Mouse (Mus musculus): ENCODE measurements around the gene Slc9a3r1. TPM values are rescaled to one million over a fixed set of nuclear protein-coding genes. Genes with fewer than 3 reads are reported as not detected.

The Slc9a3r1 gene
- polyA plus RNA-seq, 1 experiment from 2014 or later = 32.0 TPM

DNA sequence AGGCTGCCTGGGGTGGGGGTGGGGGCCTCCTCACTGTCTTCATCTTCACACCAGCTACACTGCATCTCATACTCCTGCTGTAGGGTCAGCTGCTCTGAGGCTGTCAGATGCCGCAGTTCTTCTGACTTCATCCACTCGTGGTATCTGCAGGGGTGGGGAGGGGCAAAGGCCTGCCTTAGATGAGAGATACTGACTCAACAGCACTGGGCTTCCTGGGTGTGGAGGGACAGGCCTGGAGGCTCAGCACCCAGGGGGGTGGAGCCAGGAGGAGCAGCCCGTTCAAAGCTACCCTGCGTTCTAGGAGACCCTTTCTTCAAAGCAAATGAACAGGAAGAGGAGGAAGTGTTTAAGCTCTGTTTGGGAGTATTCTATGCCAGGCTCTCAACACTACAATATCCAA lies 21.8 kb downstream of the Slc9a3r1 start:
- no peaks in the 10 kb centered on the region for H3K36me3 ChIP-seq (ENCODE audit: control insufficient read depth, insufficient read depth, low read length)
- 52% methylated on average over 4 of the region's 4 CpGs for WGBS
- no peak overlapping the region for H3K9ac ChIP-seq (ENCODE audit: low read length)
- peaks cover 10% of the 10 kb centered on the region; the same call in 1 of the 2 replicates for H3K4me1 ChIP-seq (ENCODE audit: control insufficient read depth, insufficient read depth, low read length)
- H3K27me3 ChIP-seq (ENCODE audit: control insufficient read depth, insufficient read depth, low read length) = no peaks in the 10 kb centered on the region
- H3K4me2 ChIP-seq = no peak overlapping the region
- no peak overlapping the region for H3K4me3 ChIP-seq (ENCODE audit: low read depth, low read length)
- no peak overlapping the region for H3K27ac ChIP-seq (ENCODE audit: low read depth, low read length)
- no peaks in the 10 kb centered on the region for H3K9me3 ChIP-seq (ENCODE audit: control insufficient read depth, low read length)
- ATAC-seq (ENCODE audit: low FRiP score) (no peak), DNase-seq (ENCODE audit: low spot score, missing footprints) (no peak)

DNA sequence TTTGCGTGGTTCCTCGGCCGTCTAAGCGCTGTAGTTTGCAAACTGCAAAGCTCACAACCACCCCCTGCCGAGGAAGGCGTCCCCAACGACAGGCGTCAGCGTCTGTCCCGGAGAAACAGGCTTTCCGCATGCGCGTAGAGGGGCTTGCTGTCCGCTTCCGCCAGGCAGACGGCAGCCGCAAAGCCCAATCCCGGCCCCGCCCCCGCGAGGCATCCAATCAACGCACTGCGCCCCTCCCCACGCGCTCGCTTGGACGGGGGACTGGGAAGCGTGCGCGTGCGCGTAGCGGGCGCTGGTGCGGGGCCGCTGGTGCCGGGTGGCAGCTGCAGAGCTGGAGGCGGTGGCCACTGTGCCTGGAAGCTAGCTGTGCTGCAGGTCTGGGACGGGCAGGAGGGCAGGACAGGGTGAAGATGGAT lies 24.1 kb downstream of the Slc9a3r1 start, which contains the start of gene Tmem104:
TSS of gene Tmem104 (plus strand) at position 264 of the 416 bp plus-strand sequence.
- WGBS = under 1% methylated on average over 39 of the region's 39 CpGs
- peak within 1 kb of the TSS; percentile 2; the same call in 1 of the 2 replicates for H3K27ac ChIP-seq (ENCODE audit: low read depth, low read length)
- peak; percentile 93 for ATAC-seq (ENCODE audit: low FRiP score)

DNA sequence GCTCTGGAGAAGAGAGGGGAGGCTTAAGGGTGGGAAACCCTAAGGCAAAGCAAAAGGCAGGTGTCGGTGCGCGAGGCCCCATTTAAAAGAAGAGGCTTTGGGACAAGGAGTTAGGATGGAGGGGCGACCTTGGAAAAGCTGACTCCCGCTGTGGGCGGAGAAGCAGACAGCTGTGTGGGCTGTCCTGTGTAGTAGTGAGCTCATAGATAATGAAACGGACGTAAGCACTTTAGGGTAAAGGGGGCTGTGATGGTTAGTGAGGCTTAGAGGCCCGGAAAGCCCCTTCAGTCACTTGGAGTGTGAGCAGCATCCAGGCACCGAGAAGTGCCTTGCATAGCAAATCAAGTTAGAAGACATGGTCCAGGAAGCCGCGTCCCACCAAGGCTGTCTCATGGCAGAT lies 24.6 kb downstream of the Slc9a3r1 start, which contains the start of gene Nat9:
TSS of gene Nat9 (minus strand) at position 167 of the 400 bp plus-strand sequence.
- Histone ChIP-seq H3K4me2 (peak within 1 kb of the TSS; percentile 91), H3K27ac (ENCODE audit: low read depth, low read length) (peak within 1 kb of the TSS; percentile 2; the same call in 1 of the 2 replicates), H3K9ac (ENCODE audit: low read length) (peak within 1 kb of the TSS; percentile 75), H3K4me3 (ENCODE audit: low read depth, low read length) (peak within 1 kb of the TSS; percentile 54), H3K27me3 (ENCODE audit: control insufficient read depth, insufficient read depth, low read length) (no peaks in the 10 kb centered on the region), H3K4me1 (ENCODE audit: control insufficient read depth, insufficient read depth, low read length) (peaks cover 10% of the 10 kb centered on the region; the same call in 1 of the 2 replicates), H3K36me3 (ENCODE audit: control insufficient read depth, insufficient read depth, low read length) (no peaks in the 10 kb centered on the region), H3K9me3 (ENCODE audit: control insufficient read depth, low read length) (no peaks in the 10 kb centered on the region)
- 12% methylated on average over 12 of the region's 12 CpGs for WGBS
- peak; percentile 49; the same call in 1 of the 2 replicates for ATAC-seq (ENCODE audit: low FRiP score)
- no peak for DNase-seq (ENCODE audit: low spot score, missing footprints)

More for the DNA sequence above, 24.1 kb downstream of the Slc9a3r1 start, which contains the start of gene Tmem104:
- Histone ChIP-seq H3K4me1 (ENCODE audit: control insufficient read depth, insufficient read depth, low read length) (peaks cover 10% of the 10 kb centered on the region; the same call in 1 of the 2 replicates), H3K4me3 (ENCODE audit: low read depth, low read length) (peak within 1 kb of the TSS; percentile 54), H3K27me3 (ENCODE audit: control insufficient read depth, insufficient read depth, low read length) (no peaks in the 10 kb centered on the region), H3K9ac (ENCODE audit: low read length) (peak within 1 kb of the TSS; percentile 75), H3K4me2 (peak within 1 kb of the TSS; percentile 91), H3K9me3 (ENCODE audit: control insufficient read depth, low read length) (no peaks in the 10 kb centered on the region), H3K36me3 (ENCODE audit: control insufficient read depth, insufficient read depth, low read length) (no peaks in the 10 kb centered on the region)
- DNase-seq (ENCODE audit: low spot score, missing footprints) = peak; percentile 99

DNA sequence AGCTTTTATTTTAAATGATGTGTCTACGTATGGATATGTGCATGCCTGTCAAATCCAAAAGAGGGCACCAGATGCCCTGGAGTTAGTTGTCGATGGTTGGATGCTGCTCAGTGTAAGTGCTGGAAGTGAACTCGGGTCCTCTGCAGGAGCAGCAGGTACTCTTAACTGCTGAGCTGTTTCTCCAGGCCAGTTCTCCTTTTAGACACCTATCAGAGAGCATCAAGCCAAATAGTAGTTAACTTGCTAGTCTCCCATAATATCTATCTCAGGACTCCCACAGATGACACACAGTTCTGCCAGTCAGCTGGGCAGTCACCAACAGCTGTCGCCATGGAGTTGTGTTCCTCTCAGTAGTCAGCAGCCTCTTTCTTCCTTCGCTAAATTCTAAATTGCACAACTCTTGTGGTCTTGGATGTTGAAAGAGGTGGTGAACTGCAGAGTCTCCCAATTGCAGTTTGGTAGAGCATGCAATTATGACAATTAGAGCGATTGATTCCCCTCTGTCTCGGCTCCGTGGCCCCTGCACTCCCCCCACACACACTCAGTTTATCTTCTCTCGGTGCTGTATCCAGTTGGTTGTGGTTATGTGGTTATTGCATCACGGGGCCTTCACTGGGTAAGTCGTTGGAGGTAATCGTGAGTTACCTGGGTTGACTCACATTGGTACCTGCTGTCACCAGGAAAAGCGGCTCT lies 25.5 kb downstream of the Slc9a3r1 start:
- Histone ChIP-seq H3K4me1 (ENCODE audit: control insufficient read depth, insufficient read depth, low read length) (peaks cover 10% of the 10 kb centered on the region; the same call in 1 of the 2 replicates), H3K4me2 (no peak overlapping the region), H3K9me3 (ENCODE audit: control insufficient read depth, low read length) (no peaks in the 10 kb centered on the region), H3K27ac (ENCODE audit: low read depth, low read length) (no peak overlapping the region), H3K9ac (ENCODE audit: low read length) (no peak overlapping the region), H3K4me3 (ENCODE audit: low read depth, low read length) (no peak overlapping the region), H3K27me3 (ENCODE audit: control insufficient read depth, insufficient read depth, low read length) (no peaks in the 10 kb centered on the region), H3K36me3 (ENCODE audit: control insufficient read depth, insufficient read depth, low read length) (no peaks in the 10 kb centered on the region)
- ATAC-seq (ENCODE audit: low FRiP score) (no peak), DNase-seq (ENCODE audit: low spot score, missing footprints) (no peak)
- WGBS = 89% methylated on average over 13 of the region's 13 CpGs

DNA sequence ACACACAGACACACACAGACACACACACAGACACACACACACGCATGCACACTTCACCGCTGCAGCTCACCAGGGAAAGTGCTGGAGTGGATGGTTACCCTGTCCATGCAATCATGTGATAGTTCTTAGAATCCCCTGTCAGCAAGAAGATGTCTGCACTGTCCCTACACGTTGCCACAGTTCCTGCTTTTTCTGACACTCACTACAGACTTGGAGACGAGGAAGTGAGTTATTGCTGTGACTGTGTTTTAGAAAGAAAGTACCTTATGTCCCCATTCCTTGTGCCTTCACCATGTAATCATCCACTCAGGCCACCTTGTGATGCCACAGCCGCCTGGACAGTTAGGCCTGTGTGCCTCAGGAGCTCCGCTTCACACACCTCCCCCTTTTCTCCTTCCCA lies 26.2 kb downstream of the Slc9a3r1 start:
- WGBS = 94% methylated on average over 6 of the region's 6 CpGs
- Histone ChIP-seq H3K27ac (ENCODE audit: low read depth, low read length) (no peak overlapping the region), H3K36me3 (ENCODE audit: control insufficient read depth, insufficient read depth, low read length) (no peaks in the 10 kb centered on the region), H3K4me2 (no peak overlapping the region), H3K4me1 (ENCODE audit: control insufficient read depth, insufficient read depth, low read length) (peaks cover 10% of the 10 kb centered on the region; the same call in 1 of the 2 replicates), H3K9ac (ENCODE audit: low read length) (no peak overlapping the region), H3K9me3 (ENCODE audit: control insufficient read depth, low read length) (no peaks in the 10 kb centered on the region), H3K4me3 (ENCODE audit: low read depth, low read length) (no peak overlapping the region), H3K27me3 (ENCODE audit: control insufficient read depth, insufficient read depth, low read length) (no peaks in the 10 kb centered on the region)
- DNase-seq (ENCODE audit: low spot score, missing footprints) = no peak
- ATAC-seq (ENCODE audit: low FRiP score) = no peak

DNA sequence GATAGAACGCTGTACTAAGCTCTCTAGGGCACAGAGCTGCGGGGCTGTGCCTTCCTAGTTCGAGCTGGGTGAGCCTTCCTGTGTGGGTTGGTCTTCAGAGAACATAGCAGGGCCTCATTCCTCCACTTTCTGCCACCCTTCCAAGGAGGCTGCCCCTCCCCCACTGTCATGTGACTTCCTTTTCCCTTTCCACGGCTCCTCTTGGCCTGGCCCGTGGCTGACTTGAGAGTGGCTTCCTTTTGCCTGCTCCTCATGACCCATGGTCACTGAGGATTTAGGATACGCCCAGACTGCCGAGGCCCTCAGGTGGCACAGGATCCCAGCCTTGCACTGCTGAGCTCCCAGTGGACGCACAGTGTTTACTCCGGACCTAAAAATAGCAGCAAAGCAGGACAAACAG lies 29.0 kb downstream of the Slc9a3r1 start:
- Histone ChIP-seq H3K4me3 (ENCODE audit: low read depth, low read length) (no peak overlapping the region), H3K4me2 (no peak overlapping the region), H3K27ac (ENCODE audit: low read depth, low read length) (no peak overlapping the region), H3K36me3 (ENCODE audit: control insufficient read depth, insufficient read depth, low read length) (no peaks in the 10 kb centered on the region), H3K9ac (ENCODE audit: low read length) (no peak overlapping the region), H3K27me3 (ENCODE audit: control insufficient read depth, insufficient read depth, low read length) (no peaks in the 10 kb centered on the region), H3K9me3 (ENCODE audit: control insufficient read depth, low read length) (no peaks in the 10 kb centered on the region), H3K4me1 (ENCODE audit: control insufficient read depth, insufficient read depth, low read length) (peaks cover 6% of the 10 kb centered on the region; the same call in 1 of the 2 replicates)
- ATAC-seq (ENCODE audit: low FRiP score) (no peak), DNase-seq (ENCODE audit: low spot score, missing footprints) (no peak)
- 75% methylated on average over 9 of the region's 9 CpGs for WGBS

DNA sequence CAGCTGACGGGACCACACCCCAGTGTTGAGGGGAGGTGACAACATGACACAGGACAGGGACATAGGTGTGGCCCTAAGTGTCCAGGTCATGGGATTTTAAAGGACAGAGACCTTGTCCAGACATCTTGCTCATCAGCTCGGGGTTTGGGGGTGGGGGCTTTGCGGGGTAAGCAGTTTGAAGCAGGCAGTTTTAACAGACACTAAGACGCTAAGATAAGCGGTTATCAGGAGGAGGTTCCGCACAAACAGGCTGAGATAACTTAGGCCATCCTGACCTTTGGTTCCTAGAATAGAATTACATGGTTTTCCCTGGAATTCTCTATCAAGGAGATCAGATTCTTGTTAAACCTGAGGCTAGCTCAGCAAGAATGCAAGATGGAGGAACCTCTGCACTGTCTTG lies 31.6 kb downstream of the Slc9a3r1 start:
- H3K27ac ChIP-seq (ENCODE audit: low read depth, low read length) = no peak overlapping the region
- H3K9ac ChIP-seq (ENCODE audit: low read length) = no peak overlapping the region
- no peaks in the 10 kb centered on the region for H3K9me3 ChIP-seq (ENCODE audit: control insufficient read depth, low read length)
- no peaks in the 10 kb centered on the region for H3K4me1 ChIP-seq (ENCODE audit: control insufficient read depth, insufficient read depth, low read length)
- WGBS = 85% methylated on average over 6 of the region's 6 CpGs
- H3K4me2 ChIP-seq = no peak overlapping the region
- no peak for ATAC-seq (ENCODE audit: low FRiP score)
- no peak for DNase-seq (ENCODE audit: low spot score, missing footprints)
- no peaks in the 10 kb centered on the region for H3K27me3 ChIP-seq (ENCODE audit: control insufficient read depth, insufficient read depth, low read length)
- no peaks in the 10 kb centered on the region for H3K36me3 ChIP-seq (ENCODE audit: control insufficient read depth, insufficient read depth, low read length)
- H3K4me3 ChIP-seq (ENCODE audit: low read depth, low read length) = no peak overlapping the region

DNA sequence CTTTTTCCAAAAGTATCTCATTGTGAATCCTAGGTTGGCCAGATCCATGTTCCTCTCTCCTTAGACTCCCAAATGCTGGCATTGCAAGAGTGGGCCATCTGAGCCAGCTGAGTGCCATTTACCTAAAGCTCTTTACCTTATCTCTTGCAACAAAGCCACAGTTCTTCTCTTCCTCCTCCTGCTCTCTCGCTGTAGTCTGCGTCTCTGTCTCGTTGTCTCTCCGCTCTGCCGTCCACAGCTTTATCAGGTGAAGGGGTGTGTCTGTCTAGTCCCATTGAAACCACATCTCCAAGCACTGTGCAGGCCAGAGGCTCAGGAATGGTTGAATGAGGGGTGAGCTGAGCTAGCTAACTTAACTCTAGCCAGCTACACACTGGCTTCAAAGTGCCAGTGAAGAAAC lies 32.8 kb downstream of the Slc9a3r1 start:
- DNase-seq (ENCODE audit: low spot score, missing footprints) = no peak
- no peaks in the 10 kb centered on the region for H3K27me3 ChIP-seq (ENCODE audit: control insufficient read depth, insufficient read depth, low read length)
- H3K4me1 ChIP-seq (ENCODE audit: control insufficient read depth, insufficient read depth, low read length) = no peaks in the 10 kb centered on the region
- H3K4me2 ChIP-seq = no peak overlapping the region
- WGBS = 93% methylated on average over 5 of the region's 5 CpGs
- H3K27ac ChIP-seq (ENCODE audit: low read depth, low read length) = no peak overlapping the region
- no peak for ATAC-seq (ENCODE audit: low FRiP score)
- H3K9ac ChIP-seq (ENCODE audit: low read length) = no peak overlapping the region
- no peak overlapping the region for H3K4me3 ChIP-seq (ENCODE audit: low read depth, low read length)
- H3K9me3 ChIP-seq (ENCODE audit: control insufficient read depth, low read length) = no peaks in the 10 kb centered on the region
- no peaks in the 10 kb centered on the region for H3K36me3 ChIP-seq (ENCODE audit: control insufficient read depth, insufficient read depth, low read length)

DNA sequence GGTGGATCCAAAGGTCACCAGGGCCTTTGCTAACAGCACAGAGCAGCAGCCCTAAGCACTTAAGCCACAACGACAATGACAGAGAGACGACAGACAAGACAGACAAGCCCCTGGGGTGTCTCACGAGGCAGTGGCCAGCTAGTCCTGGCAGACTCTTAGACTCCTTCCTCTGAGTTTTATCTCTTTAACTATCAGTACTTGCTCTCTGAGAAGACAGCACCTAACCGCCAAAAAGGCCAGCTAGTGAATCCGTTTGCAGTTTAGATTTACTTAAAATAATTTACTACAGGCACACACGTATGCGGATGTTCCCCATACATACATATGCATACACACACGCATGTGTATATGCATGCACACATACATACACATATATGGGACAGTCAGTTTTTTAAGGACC lies 34.4 kb downstream of the Slc9a3r1 start:
- Histone ChIP-seq H3K9me3 (ENCODE audit: control insufficient read depth, low read length) (no peaks in the 10 kb centered on the region), H3K36me3 (ENCODE audit: control insufficient read depth, insufficient read depth, low read length) (no peaks in the 10 kb centered on the region), H3K9ac (ENCODE audit: low read length) (no peak overlapping the region), H3K27me3 (ENCODE audit: control insufficient read depth, insufficient read depth, low read length) (no peaks in the 10 kb centered on the region), H3K4me2 (no peak overlapping the region), H3K4me3 (ENCODE audit: low read depth, low read length) (no peak overlapping the region), H3K4me1 (ENCODE audit: control insufficient read depth, insufficient read depth, low read length) (no peaks in the 10 kb centered on the region), H3K27ac (ENCODE audit: low read depth, low read length) (no peak overlapping the region)
- no peak for ATAC-seq (ENCODE audit: low FRiP score)
- DNase-seq (ENCODE audit: low spot score, missing footprints) = no peak
- WGBS = 80% methylated on average over 8 of the region's 8 CpGs

All from midbrain, embryonic 11.5 days (tissue).